Mouse (Mus musculus) forebrain, embryonic 12.5 days (tissue): ENCODE results near the gene Cops6. TPM values are rescaled to one million over a fixed set of nuclear protein-coding genes. Genes with fewer than 3 reads are reported as not detected.

Experiments
- ATAC-seq: fragments of 200-750 bp; cut with Nextera tagmentation; 2 replicates; pipeline ENCODE4 v1.8.0; 2017; ENCODE audit warnings: moderate TSS enrichment; ENCODE audit not compliant: low FRiP score
- H3K27ac ChIP-seq: fragments of 300-500 bp; sonication (generic); 2 replicates; pipeline ENCODE4 v1.5.1; 2016; ENCODE audit warnings: mild to moderate bottlenecking
- H3K27me3 ChIP-seq: fragments of 300-500 bp; sonication (generic); 2 replicates; pipeline ENCODE4 v1.6.1; 2016; ENCODE audit warnings: mild to moderate bottlenecking
- H3K36me3 ChIP-seq: fragments of 300-500 bp; sonication (generic); replicated peaks from 2 replicates; pipeline ENCODE4 v1.6.1; 2016; ENCODE audit warnings: mild to moderate bottlenecking
- H3K4me1 ChIP-seq: fragments of 300-500 bp; sonication (generic); 2 replicates; pipeline ENCODE4 v1.6.1; 2016
- H3K4me2 ChIP-seq: fragments of 300-500 bp; sonication (generic); 2 replicates; pipeline ENCODE4 v1.6.1; 2016; ENCODE audit warnings: mild to moderate bottlenecking, moderate library complexity
- H3K4me3 ChIP-seq: fragments of 300-500 bp; sonication (generic); replicated peaks from 2 replicates; pipeline ENCODE4 v1.5.1; 2016; ENCODE audit warnings: mild to moderate bottlenecking
- H3K9ac ChIP-seq: fragments of 300-500 bp; sonication (generic); 2 replicates; pipeline ENCODE4 v1.6.1; 2016; ENCODE audit warnings: mild to moderate bottlenecking
- H3K9me3 ChIP-seq: fragments of 300-500 bp; sonication (generic); 2 replicates; pipeline ENCODE4 v1.6.1; 2016
- WGBS: fragments of 180-500 bp; shearing (Covaris S2); methylation state at CpG from one replicate; pipeline ENCODE4 v1.1.7; 2016; 5-methylcytosine and 5-hydroxymethylcytosine counted together
- polyA plus RNA-seq: library from polyadenylated mRNA; unstranded; fragments of >200 nt; fragmentation: Nextera tagmentation; extraction: Ambion mirVana; gene quantifications from 2 replicates; pipeline ENCODE4 v1.2.1, GENCODE M21; 2016

The Cops6 gene
- 274 and 282 TPM in 2 replicates for polyA plus RNA-seq

DNA sequence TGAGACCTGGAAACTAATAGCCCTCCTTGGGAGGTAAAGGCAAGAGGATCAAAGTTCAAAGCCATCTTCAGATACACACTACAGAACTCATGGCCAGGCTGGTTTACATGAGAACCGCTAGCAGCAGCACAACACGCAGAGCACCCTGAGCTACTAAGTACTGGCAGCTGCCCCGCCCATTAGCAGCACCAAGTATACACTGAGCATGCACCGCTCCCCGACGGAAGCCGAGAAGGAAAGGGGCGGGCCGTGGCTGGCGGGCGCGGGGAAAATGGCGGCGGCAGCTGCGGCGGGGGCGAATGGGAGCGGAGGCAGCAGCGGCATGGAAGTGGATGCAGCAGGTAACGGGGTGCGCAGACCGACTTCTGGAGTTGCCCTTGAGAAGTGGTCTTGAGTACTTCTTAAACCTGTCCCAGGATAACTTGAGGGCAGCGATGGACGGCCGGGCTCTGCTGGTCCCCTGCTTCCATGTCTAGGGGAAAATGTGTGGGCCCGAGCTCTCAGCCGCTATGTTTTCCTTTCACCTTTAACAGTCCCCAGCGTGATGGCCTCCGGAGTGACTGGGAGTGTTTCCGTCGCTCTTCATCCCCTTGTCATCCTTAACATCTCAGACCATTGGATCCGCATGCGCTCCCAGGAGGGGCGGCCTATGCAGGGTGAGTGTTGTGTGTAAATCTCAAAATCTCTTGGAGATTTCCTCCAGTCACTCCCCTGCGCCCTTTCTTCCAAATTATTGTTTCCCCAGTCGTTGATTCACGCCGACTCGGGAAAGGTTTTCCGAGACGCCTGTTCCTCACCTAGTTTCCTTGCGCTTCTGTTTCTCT lies at the start of gene Cops6:
Gene Cops6, plus strand, starts transcription at position 230 of the 824 bp plus-strand sequence.
- Histone ChIP-seq H3K27me3 (no peaks in the 10 kb centered on the region), H3K4me3 (peak within 1 kb of the TSS; percentile 57), H3K36me3 (peaks cover 40% of the 10 kb centered on the region), H3K27ac (peak within 1 kb of the TSS; percentile 33; the same call in 1 of the 2 replicates), H3K4me1 (peaks cover 19% of the 10 kb centered on the region), H3K9ac (peak within 1 kb of the TSS; percentile 73), H3K9me3 (no peaks in the 10 kb centered on the region), H3K4me2 (peak within 1 kb of the TSS; percentile 60)
- under 1% methylated on average over 42 of the region's 42 CpGs for WGBS
- ATAC-seq = peak; percentile 95

DNA sequence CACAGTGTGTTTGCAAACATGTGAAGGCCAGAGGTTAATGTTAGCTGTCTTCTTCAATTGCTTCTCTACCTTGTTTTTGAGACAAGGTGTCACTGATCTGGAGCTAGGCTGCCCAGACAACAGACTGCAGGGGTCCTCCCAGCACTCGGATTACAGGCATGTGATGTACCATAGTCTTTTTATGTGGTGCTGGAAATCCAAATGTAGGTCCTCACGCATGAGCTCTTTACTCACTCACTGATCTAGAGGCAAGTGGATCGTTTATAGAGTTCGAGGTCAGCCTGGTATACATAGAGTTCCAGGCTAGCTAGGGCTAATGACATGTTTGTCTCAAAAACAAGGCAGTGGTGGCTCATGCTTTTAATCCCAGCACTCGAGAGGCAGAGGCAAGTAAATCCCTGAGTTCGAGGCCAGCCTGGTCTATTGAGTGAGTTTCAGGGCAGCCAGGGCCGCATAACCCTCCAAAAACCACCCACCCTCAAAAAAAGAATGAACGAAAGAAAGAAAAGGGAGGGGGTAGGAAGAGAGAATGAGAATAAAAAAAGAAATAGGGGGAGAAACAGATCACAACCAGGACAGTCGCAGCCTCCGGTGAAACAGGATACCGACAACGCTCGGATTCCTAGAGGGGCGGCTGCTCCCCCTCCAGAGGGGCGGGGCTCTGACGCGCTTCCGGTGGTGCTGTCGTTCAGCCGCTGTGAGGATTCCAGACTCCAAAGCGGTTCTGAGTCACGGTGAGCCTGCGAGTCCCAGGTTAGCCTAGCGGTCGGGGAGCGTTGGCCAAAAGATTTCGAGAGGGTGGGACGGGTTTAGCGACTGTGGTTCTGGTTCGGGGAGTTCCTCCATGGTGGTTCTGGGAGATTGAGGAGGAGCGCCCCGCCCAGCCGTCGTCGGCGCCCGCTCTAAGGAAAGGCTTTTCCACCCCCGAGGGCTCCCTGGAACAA lies 44.3 kb upstream of the Cops6 start, which contains the start of gene Zscan21:
Gene Zscan21, plus strand, starts transcription at position 649 of the 944 bp plus-strand sequence.
- peak within 1 kb of the TSS; percentile 57 for H3K4me3 ChIP-seq
- H3K9ac ChIP-seq = peak within 1 kb of the TSS; percentile 83
- H3K27me3 ChIP-seq = no peaks in the 10 kb centered on the region
- WGBS = 7% methylated on average over 38 of the region's 38 CpGs
- peak within 1 kb of the TSS; percentile 70 for H3K4me2 ChIP-seq
- no peaks in the 10 kb centered on the region for H3K9me3 ChIP-seq
- peak; percentile 96 for ATAC-seq
- peaks cover 19% of the 10 kb centered on the region for H3K4me1 ChIP-seq
- peak within 1 kb of the TSS; percentile 93 for H3K27ac ChIP-seq
- H3K36me3 ChIP-seq = peaks cover 16% of the 10 kb centered on the region

DNA sequence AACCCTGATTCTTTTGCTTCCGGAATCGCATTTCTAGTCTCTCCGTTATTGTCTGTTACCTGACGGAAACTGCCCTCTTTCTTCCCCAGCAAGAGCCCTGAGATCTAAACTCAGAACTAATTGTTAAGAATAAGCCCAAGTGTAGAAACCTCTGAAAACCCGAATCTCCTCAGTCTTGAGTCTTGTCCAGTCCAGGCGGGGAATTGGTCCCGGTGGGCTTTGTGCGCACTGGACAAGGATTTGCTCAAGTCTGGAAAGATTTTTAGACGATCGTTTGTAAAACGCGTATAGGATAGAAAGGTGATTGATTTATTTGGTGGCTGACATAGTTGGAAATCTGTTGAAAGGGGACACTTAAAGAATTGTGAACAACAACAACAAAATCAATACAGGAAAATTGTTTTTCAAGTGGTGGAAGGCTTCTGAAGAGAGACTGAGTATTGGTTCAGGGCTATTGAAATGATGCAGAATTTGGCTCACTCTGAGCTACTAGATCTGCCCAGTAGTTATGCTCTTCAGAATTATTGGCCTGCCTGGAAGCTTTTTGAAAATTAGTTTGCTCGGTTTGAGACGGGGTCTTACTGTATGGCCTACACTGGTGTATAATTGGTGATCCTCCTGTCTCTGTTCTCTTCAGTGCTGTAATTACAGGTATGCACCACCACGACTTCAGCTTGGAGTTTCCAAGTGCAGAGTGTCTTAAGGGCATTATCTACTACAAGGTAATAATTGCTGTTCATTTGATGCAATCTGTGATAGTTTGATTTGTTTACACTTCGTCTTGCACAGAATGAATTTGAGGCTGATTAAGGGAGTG lies 43.5 kb upstream of the Cops6 start:
- Histone ChIP-seq H3K4me3 (peak overlapping the region; percentile 57), H3K36me3 (peaks cover 22% of the 10 kb centered on the region), H3K27me3 (no peaks in the 10 kb centered on the region), H3K9ac (peak overlapping the region; percentile 83), H3K4me2 (peak overlapping the region; percentile 70), H3K9me3 (no peaks in the 10 kb centered on the region), H3K27ac (peak overlapping the region; percentile 93), H3K4me1 (peaks cover 19% of the 10 kb centered on the region)
- peak; percentile 42; the same call in 1 of the 2 replicates for ATAC-seq
- 11% methylated on average over 16 of the region's 16 CpGs for WGBS

DNA sequence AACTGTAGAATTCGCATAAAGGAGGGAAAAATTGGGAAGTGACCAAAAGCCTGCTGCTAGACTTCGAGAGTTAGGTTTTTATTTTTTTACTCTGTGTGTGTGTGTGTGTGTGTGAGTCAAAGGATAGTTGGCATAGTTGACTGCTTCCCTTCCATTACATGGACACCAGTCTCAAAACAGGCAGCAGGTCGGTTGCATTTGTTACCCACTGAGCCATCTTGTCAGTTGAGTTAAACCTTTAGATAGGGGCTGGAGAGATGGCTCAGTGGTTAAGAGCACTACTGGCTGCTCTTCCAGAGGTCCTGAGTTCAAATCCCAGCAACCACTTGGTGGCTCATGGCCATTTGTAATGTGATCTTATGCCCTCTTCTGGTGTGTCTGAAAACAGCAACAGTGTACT lies 42.8 kb upstream of the Cops6 start:
- peak overlapping the region; percentile 57 for H3K4me3 ChIP-seq
- H3K4me1 ChIP-seq = peaks cover 19% of the 10 kb centered on the region
- ATAC-seq = no peak
- H3K9ac ChIP-seq = peak overlapping the region; percentile 83
- no peaks in the 10 kb centered on the region for H3K27me3 ChIP-seq
- 85% methylated on average over 3 of the region's 3 CpGs for WGBS
- no peaks in the 10 kb centered on the region for H3K9me3 ChIP-seq
- peak overlapping the region; percentile 70 for H3K4me2 ChIP-seq
- H3K36me3 ChIP-seq = peaks cover 24% of the 10 kb centered on the region
- 0 out of 2 replicates have a peak overlapping the region, but pooled peaks have one; percentile 93 for H3K27ac ChIP-seq

DNA sequence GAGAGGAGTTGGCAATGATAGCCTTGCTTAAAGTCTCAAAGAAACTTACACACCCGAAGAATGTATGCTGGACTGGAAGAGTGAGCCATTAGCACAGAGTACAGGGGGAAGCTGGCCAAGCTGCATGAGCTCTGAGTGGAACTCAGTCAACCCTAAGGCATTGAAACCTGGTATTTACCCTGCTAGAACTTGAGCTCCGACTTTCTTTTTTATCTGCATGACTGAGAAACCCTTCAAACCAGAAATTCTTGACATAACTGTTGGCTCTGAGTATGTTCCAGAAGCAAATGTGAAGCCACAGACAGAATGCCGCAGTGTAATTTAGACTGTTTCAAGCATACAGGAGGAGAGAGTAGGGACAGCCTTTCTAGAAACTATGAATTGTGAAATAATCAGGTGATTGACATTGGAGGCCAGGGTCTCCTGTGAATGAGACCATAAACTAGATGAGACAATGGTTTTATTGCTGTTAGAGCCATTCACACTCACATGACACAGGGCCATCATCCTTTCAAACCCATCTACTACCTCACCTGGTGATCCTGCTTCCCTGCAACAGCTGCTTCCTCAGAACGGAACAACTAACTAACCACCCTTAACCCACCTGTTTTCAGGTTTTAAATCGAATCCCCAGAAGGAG lies 28.3 kb upstream of the Cops6 start:
- WGBS = 91% methylated on average over 5 of the region's 5 CpGs
- no peaks in the 10 kb centered on the region for H3K9me3 ChIP-seq

DNA sequence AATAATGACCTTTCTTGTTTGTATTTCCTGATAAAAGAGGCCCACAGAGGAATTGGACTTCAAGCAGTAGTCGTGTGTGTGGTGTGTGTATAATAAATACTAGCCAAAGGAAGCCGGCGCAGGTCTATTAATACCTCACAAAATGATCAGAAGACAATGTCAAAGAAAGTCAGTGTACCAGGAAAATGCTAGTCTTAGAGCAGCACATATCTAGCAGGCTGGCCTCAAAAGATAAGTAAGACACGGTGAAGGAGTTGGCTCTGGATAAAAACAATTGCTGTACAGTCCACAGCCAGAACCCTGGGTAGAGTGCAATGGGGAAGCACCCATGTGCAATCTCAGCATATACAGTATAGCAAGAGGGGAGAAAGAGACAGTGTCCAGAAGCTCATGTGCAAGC lies 23.6 kb upstream of the Cops6 start:
- WGBS = 92% methylated on average over 4 of the region's 4 CpGs
- Histone ChIP-seq H3K9me3 (no peaks in the 10 kb centered on the region), H3K36me3 (peaks cover 44% of the 10 kb centered on the region), H3K4me1 (no peaks in the 10 kb centered on the region), H3K9ac (no peak overlapping the region), H3K27me3 (no peaks in the 10 kb centered on the region), H3K4me3 (no peak overlapping the region), H3K4me2 (no peak overlapping the region), H3K27ac (no peak overlapping the region)
- ATAC-seq = no peak

More for the DNA sequence above, 28.3 kb upstream of the Cops6 start:
- no peak for ATAC-seq
- H3K36me3 ChIP-seq = peaks cover 71% of the 10 kb centered on the region
- no peak overlapping the region for H3K27ac ChIP-seq
- no peak overlapping the region for H3K4me2 ChIP-seq
- no peaks in the 10 kb centered on the region for H3K27me3 ChIP-seq
- H3K9ac ChIP-seq = no peak overlapping the region
- no peaks in the 10 kb centered on the region for H3K4me1 ChIP-seq
- H3K4me3 ChIP-seq = no peak overlapping the region

DNA sequence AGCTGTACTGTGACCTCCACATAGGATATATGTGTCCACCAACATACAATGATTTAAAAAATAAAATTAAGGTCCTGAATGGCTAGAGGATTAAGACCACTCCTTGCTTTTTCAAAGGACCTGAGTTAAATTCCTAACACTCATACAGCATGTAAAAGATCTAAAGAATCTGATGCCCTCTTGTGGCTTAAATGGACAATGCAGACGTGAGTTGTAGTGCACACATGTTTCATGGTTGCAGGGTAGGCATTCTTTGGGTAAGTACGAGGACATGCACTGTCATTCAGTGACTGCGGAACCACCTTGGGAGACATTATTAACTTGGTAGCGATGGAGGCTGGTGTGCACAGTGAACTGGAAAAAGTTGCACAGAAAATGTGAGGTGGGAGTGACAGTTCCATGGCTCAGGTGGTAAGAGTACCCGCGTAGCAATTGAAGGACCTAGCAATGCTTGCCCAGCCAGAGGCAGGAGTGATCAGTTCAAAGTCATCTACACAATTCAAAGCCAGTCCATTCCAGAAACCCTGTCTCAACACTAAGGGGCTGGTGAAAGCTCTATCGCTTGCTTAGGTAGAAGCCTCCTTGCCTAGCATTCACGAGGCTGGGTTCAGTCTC lies 22.8 kb upstream of the Cops6 start:
- Histone ChIP-seq H3K36me3 (peaks cover 42% of the 10 kb centered on the region), H3K4me1 (no peaks in the 10 kb centered on the region), H3K27ac (no peak overlapping the region), H3K4me3 (no peak overlapping the region), H3K9me3 (no peaks in the 10 kb centered on the region), H3K9ac (no peak overlapping the region), H3K27me3 (no peaks in the 10 kb centered on the region), H3K4me2 (no peak overlapping the region)
- 66% methylated on average over 8 of the region's 8 CpGs for WGBS
- ATAC-seq = peak; percentile 55; the same call in 1 of the 2 replicates

DNA sequence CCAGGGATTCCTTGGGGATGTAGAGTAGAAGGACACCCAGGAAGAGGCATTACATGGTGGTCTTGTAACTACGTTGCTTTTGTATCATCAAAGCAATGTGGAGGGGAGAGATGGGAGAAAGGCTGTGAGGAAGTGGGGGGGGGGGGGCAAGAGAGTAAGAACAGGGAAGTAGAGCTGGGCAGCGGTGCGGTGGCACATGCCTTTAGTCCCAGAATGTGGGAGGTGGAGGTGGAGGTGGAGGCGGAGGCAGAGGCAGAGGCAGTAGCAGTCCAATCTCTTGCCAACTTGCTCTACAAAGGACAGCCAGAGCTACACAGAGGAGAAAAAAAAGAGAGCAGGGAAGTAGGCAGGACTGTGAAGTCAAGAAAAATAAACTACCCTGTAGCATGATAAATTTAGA lies 22.3 kb upstream of the Cops6 start:
- Histone ChIP-seq H3K9ac (no peak overlapping the region), H3K27me3 (no peaks in the 10 kb centered on the region), H3K27ac (no peak overlapping the region), H3K4me3 (no peak overlapping the region), H3K36me3 (peaks cover 42% of the 10 kb centered on the region), H3K9me3 (no peaks in the 10 kb centered on the region), H3K4me1 (no peaks in the 10 kb centered on the region), H3K4me2 (no peak overlapping the region)
- 83% methylated on average over 2 of the region's 4 CpGs for WGBS
- ATAC-seq = no peak

DNA sequence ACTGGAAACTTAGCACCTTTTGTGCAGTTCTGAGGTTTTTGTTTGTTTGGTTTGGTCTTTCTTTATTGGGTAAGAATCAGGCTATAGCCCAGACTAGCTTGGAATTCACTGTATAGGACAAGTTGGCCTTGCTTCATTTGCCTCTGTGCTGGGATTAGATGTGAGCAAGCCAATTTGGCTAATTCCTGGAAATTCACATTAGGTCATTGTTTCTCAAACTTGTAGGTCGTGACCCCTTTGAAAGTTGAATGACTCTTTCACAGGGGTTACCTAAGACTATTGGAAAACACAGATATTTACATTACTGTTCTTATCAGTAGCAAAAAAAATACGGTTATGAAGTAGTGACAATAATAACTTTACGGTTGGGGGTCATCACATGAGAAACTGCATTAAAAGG lies 6.5 kb upstream of the Cops6 start:
- no peaks in the 10 kb centered on the region for H3K9me3 ChIP-seq
- H3K4me3 ChIP-seq = peak overlapping the region; percentile 82
- H3K9ac ChIP-seq = peak overlapping the region; percentile 93
- no peak for ATAC-seq
- H3K36me3 ChIP-seq = peaks cover 30% of the 10 kb centered on the region
- H3K4me1 ChIP-seq = peaks cover 10% of the 10 kb centered on the region
- H3K27ac ChIP-seq = no peak overlapping the region
- no peaks in the 10 kb centered on the region for H3K27me3 ChIP-seq
- 91% methylated on average over 3 of the region's 3 CpGs for WGBS
- H3K4me2 ChIP-seq = peak overlapping the region; percentile 77

DNA sequence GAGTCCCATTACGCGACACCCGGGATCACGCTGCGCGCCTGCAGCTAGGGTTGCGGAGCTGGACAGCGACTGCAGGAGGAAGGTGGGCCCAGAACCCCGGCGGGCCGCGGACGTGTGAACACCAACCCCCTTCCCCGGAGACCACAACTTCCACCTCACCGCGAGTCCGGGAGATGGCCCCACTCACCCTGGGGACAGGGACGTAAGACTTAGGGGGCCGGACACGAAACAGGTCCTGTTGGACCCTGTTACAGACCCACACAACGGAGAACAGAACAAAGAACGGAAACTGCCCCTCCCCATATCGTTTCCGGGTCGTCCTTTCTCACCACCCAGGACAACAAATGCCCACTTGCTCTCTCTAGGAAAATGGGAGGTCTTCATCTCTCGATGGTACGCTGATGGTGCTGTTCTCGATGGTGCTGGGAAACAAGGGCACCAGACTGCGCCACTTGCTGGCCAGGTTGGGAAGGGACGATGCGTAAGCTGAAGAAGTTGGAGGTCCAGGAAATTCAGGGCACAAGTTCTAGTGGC lies 5.4 kb upstream of the Cops6 start, which contains the start of gene Zfp113:
Gene Zfp113, minus strand, starts transcription at position 302 of the 534 bp plus-strand sequence.
- H3K36me3 ChIP-seq = peaks cover 26% of the 10 kb centered on the region
- H3K9ac ChIP-seq = peak within 1 kb of the TSS; percentile 93
- under 1% methylated on average over 31 of the region's 31 CpGs for WGBS
- peak within 1 kb of the TSS; percentile 77 for H3K4me2 ChIP-seq
- no peaks in the 10 kb centered on the region for H3K27me3 ChIP-seq
- peak; percentile 97 for ATAC-seq
- H3K4me3 ChIP-seq = peak within 1 kb of the TSS; percentile 82
- peaks cover 14% of the 10 kb centered on the region for H3K4me1 ChIP-seq
- H3K27ac ChIP-seq = peak within 1 kb of the TSS; percentile 96
- H3K9me3 ChIP-seq = no peaks in the 10 kb centered on the region
